27 mouse cellular contexts compared by ENCODE assay signal in the genomic region with DNA sequence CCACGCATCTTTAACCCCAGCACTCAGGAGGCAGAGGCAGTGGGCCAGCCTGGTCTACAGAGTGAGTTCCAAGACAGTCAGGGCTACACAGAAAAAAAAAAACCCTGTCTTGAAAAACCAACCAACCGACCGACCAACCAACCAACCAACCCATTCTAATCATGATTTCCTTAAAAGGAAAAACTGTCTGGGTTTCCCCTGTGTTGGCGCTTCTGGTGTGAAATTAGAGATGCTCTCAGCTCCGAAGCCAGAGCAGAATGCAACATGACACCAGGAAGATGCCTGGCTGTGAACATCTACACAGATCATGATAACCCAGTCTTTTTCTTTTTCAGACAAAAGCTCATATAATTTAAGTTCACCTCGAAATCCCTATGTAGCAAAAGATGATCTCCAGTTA.
"Had no signal": no experiment of that assay in that cellular context is flagged by ENCODE, and none has a peak within 500 bp of the region (broad histone marks: within the 10 kb centered on the region; RNA-seq: fewer than 3 reads in every experiment).

No protein-coding gene starts in this region.

- H3K27me3 ChIP-seq: embryonic facial prominence, embryonic 12.5 days; embryonic facial prominence, embryonic 13.5 days; embryonic facial prominence, embryonic 15.5 days; forebrain, embryonic 12.5 days; forebrain, embryonic 13.5 days; forebrain, embryonic 15.5 days had no signal

- H3K4me3 ChIP-seq: embryonic facial prominence, embryonic 10.5 days; embryonic facial prominence, embryonic 12.5 days; embryonic facial prominence, embryonic 13.5 days; embryonic facial prominence, embryonic 15.5 days; erythroblast, embryonic 14.5 days; forebrain, embryonic 10.5 days; forebrain, embryonic 12.5 days; forebrain, embryonic 13.5 days; forebrain, embryonic 15.5 days; gastrocnemius, adult 2 months; heart, adult 2 months had no signal

- H3K4me2 ChIP-seq: embryonic facial prominence, embryonic 12.5 days; embryonic facial prominence, embryonic 13.5 days; embryonic facial prominence, embryonic 15.5 days; forebrain, embryonic 12.5 days; forebrain, embryonic 13.5 days; forebrain, embryonic 15.5 days had no signal

- H3K9me3 ChIP-seq: embryonic facial prominence, embryonic 15.5 days; forebrain, embryonic 15.5 days had no signal

- H3K9ac ChIP-seq: embryonic facial prominence, embryonic 12.5 days; embryonic facial prominence, embryonic 13.5 days; embryonic facial prominence, embryonic 15.5 days; forebrain, embryonic 12.5 days; forebrain, embryonic 13.5 days; forebrain, embryonic 15.5 days; forebrain, postnatal 0 days had no signal

- DNase-seq: cerebellum, adult 8-10 months; cerebellum, adult 9-10 months; cerebellum, adult 9-11 months; cerebellum, postnatal 10 days; cerebellum, postnatal 14 days; cerebellum, postnatal 25 days; cerebellum, postnatal 36 days; embryo, embryonic 11 days; forebrain, postnatal 0 days; gastrocnemius, adult 2 months; gastrocnemius, postnatal 10 days; gastrocnemius, postnatal 14 days; gastrocnemius, postnatal 25 days; gastrocnemius, postnatal 36 days; heart, adult 18-20 months had no signal

- ATAC-seq: forebrain, embryonic 13.5 days; forebrain, embryonic 14.5 days; forebrain, embryonic 15.5 days; forebrain, embryonic 16.5 days; forebrain, postnatal 0 days had no signal

- H3K36me3 ChIP-seq: embryonic facial prominence, embryonic 10.5 days; embryonic facial prominence, embryonic 12.5 days; embryonic facial prominence, embryonic 13.5 days; embryonic facial prominence, embryonic 15.5 days; forebrain, embryonic 10.5 days; forebrain, embryonic 12.5 days; forebrain, embryonic 15.5 days had no signal

- H3K27ac ChIP-seq: embryonic facial prominence, embryonic 10.5 days; embryonic facial prominence, embryonic 12.5 days; embryonic facial prominence, embryonic 13.5 days; embryonic facial prominence, embryonic 15.5 days; forebrain, embryonic 10.5 days; forebrain, embryonic 12.5 days; forebrain, embryonic 13.5 days; forebrain, embryonic 15.5 days; gastrocnemius, adult 2 months; heart, adult 2 months had no signal
